Mouse (Mus musculus): Measurements from ENCODE around the gene Gm21637.
"Not testable (repeated sequence)": the region's sequence is repeated elsewhere in the genome, so short reads cannot be mapped to it uniquely, and the experiment has no call there.

The Gm21637 gene

DNA sequence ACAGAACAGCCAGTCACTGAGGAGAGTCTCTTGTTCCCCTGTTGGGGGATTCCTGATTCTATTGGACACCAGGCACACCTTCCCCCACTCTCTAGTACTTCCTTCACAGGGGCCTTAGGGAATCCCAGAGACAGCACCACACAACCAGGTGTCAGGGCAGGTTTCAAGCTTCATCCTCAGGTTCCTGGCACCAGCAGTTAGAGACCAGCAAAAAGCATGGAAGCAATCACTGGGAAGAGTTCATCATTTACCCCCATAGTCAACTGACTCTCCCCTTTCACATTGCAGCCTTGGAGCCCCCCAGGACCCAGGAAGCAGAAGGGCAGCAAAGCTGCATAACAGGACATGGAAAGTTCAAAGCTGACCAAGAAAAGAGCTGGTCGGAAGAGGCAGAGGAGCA lies at the start of gene Gm21637:
Gm21637 (plus strand) TSS at position 301 of the 400 bp plus-strand sequence.
- DNase-seq (ENCODE audit: low spot score in 2 of 2), result not testable (repeated sequence)

Measured in urinary bladder, postnatal 4 days (tissue).